Mouse (Mus musculus) embryo, embryonic 10.5 days (tissue): Measurements from ENCODE around the gene Nckap5l.

Source experiments
- DNase-seq: peaks from one replicate; pipeline ENCODE4 v3.0.0-alpha.2; 2015; ENCODE audit warnings: low spot score

Gene Nckap5l

DNA sequence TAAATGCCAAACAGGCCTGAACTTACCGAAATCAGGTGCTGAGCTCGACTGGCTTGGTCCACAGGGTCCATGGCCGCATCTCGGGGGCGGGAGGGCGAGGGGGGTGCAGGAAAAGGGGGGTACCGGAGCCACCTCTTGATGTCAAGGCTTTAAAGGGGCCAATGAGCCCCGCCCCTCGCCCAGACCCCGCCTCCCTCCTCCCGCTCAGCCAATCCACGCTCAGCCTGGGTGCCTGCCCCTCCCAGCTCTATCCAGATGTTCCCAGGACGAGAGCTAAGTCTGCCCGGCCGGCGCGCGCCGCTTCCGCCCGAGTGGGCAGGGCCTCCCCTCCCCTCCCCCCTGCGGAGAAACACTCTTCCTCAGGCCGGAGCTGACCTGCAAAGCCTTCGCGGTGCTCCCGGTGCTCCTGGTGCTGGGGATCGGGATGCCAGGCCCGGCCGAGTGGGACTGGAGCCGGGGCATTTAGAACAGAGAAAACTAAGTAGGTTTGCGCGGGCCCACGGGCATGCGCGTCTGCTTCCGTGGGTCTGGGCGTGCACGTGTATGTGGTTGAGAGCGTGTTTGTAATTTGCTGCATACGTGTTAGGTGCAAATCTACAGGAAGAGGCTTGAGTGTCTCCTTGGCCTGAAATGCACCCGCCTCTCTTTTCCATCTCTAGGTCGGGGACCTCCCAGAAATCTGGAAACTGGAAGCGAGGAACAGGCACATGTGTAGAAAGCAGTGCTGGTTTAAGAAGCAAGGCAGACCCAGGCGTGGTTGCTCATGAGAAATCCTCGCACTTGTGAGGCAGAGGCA is at the start of gene Nckap5l:
Gene Nckap5l (minus strand): TSS at position 143 of the 796 bp plus-strand sequence.
- DNase-seq: peak; percentile 95

- no peak for DNase-seq
Measured at GRCm38 (mm10) chr15:99505324-99506095, 48.0 kb upstream of the Nckap5l start.

DNA sequence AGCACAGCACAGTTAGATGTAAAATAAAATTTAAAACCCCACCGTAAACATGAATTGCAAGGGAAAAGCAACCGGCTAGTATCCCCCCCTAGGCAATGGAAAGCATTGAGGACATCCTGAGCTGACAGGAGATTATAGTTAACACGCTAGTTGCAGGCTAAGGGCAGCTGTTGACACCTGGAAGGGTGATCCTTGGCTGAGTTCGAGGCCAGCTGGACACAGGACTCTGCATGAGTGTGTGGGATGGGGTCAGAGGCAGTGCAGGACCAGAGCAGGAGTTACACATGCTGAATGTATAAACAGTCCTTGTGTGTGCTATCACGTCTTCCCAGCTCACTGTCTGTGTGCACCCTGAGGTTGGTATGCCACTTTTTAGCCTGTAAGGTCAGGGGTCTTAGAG is 45.7 kb upstream of the Nckap5l start:
- DNase-seq: no peak

GRCm38 (mm10) chr15:99502311-99502831 is 44.8 kb upstream of the Nckap5l start:
- DNase-seq: no peak

DNA sequence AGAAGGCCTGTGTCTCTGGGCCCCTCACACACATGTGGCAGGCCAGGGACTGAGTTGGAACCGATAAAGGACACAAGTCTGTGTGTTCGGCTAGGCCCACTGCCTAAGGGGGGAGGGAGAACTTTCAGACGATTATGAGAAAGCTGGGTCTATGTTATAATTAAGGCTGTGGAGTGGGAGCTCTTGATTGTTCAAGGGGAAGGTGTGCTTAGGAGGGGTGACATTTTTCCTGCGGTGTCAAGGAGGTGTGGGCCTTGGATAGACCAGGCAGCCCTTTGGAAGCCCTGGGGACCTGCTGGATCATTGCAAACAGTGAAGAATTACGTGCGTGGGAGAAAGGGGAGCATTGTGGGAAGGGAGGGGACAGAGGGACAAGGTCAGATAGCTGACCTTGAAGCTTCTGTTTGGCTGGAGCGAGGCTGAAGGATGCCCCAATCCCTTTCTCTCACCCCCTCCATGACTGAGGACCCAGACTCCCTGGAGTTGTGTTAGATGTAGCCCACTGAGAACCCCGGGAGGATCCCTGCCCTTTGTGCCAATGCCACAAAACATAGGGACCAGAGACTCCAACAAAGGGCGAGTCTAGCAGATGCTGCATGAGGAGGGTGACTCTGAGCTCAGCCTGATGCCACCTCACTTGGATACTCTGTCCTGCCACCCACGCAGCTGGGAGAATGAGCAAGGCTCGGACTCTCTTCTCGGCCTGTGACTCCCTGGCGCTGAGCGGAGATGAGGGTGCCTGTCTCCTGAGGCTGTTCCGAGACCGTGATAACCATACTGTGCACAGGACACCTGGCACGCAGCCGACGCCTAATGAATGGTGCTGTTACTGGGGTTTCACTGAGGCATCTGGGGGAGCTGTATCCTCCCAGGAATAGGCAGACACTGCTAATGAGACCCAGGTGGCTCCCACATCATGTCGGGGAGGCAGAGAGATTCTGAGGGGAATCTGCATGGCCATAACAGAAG is 44.0 kb upstream of the Nckap5l start:
- no peak for DNase-seq

GRCm38 (mm10) chr15:99500320-99500719 is 42.8 kb upstream of the Nckap5l start:
- no peak for DNase-seq

DNA sequence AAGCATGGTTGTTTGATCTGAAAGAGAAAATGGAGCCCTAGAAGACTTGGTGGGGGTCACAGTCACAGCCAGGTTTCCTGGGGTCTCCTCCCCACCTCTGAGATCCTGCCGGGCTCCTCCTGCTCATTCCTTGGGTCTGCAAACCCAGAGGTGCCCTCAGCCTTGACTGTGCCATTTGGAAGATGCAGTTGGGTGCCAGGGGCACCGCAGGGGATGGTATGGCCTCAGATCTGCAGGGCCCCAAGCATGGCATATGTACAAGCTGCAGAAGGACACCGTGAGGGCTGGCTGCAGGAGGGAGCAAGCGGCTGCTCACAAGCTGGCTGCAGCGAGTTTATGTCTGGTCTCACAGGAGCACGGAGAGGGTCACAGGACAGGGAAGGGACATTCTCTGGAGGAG is 42.2 kb upstream of the Nckap5l start:
- DNase-seq: no peak

DNA sequence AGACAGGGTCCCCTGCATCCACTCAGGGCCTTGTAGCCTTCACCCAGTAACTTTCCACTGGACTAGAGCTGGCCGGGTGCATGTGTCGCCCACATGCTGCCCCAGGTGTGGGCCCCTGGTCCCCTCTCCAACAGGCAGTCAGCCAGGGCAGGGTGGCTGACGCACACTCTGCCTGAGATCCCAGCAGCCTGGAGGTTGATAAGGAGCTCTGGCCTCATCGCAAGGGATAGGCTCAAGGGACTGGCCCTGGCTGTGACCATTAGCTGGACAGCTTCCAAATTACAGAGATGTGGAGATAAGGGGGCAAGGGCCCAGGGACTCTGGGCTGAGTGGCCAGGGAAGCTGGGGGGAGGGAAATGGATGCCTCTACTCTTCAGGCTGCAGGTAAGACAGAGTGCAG is 41.2 kb upstream of the Nckap5l start:
- no peak for DNase-seq

DNA sequence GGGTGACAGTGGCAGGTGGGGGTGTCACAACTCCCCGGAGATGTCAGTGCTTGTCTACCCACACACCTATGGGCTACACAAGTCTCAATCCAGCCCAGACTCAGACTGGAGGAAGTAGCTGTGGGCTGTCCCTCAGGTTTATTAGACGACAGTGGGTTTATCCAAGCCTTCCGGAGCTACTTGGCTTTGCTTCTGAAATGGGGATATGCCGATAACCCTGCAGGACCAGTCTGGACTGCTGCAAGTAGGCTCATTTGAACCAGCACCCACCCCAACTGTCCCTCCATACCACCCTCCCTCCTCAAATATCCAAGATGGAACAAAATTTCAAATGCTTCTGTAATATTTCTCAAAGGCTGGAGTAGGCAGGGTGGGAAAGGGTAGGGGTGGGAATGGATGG is 40.8 kb upstream of the Nckap5l start:
- DNase-seq: no peak

GRCm38 (mm10) chr15:99497527-99498242 is 40.1 kb upstream of the Nckap5l start:
- DNase-seq: no peak

- DNase-seq: peak; percentile 90
Measured at GRCm38 (mm10) chr15:99497061-99497460, 39.5 kb upstream of the Nckap5l start.

GRCm38 (mm10) chr15:99484745-99485144 is 27.2 kb upstream of the Nckap5l start:
- DNase-seq: no peak

DNA sequence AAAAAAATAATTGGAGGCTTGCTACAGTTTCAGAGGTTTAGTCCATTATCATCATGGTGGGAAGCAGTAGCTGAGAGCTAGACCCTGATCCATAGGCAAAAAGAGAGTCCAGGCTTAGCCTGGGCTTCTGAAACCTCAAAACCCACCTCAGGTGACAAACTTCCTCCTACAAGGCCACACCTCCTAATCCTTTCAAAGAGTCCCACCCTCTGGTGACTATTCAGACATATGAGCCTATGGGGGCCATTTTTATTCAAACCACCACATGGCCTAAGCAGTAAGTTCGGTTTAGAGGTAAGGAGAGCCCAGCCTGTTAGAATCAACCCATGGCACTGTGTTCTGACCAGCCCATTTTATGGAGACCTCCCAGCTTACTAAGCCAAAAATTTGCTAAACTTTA is 18.3 kb upstream of the Nckap5l start:
- DNase-seq: no peak

- DNase-seq: peak; percentile 96
Measured at GRCm38 (mm10) chr15:99474576-99474926, 17.0 kb upstream of the Nckap5l start, which contains the start of gene Bcdin3d. Gene Bcdin3d (minus strand): TSS chr15:99474730.

GRCm38 (mm10) chr15:99473801-99474575 is 16.4 kb upstream of the Nckap5l start:
- peak; percentile 82 for DNase-seq

DNA sequence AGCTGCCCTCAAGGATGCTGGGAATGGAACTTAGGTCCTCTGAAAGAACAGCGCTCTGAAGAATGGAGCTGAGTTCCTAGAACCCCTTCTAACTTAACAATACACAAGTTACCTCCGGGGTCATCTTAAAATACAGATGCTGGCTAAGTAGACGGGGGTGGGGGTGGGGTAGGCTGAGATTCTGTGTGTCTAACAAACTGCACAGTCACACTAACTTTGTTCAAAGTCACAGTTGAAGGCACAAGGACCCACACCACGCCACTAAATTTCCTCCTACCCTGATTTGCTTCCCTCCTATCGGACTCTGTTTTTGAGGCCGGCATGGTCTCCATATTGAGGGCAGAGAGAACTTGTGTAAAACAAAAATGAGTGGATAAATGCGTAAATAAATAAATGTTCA is 15.4 kb upstream of the Nckap5l start:
- no peak for DNase-seq

DNA sequence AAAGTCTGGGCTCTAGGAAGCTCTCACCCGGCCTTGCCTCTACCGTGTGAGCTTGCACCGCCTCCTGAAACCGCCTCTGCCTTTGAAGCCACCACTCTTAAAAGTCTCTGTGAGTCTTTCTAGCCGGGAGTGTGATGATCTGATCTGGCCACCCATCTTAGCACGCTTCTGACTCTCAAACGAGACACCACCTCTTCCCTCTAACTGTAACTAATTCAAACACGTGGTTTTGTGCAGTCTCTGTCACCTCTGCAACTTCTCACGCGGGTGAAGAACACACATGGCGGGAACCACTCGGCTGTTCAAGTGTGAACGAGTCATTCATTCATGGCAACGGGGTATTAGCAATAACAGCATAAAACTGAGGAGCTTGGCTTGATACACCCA is 14.1 kb upstream of the Nckap5l start:
- no peak for DNase-seq

DNA sequence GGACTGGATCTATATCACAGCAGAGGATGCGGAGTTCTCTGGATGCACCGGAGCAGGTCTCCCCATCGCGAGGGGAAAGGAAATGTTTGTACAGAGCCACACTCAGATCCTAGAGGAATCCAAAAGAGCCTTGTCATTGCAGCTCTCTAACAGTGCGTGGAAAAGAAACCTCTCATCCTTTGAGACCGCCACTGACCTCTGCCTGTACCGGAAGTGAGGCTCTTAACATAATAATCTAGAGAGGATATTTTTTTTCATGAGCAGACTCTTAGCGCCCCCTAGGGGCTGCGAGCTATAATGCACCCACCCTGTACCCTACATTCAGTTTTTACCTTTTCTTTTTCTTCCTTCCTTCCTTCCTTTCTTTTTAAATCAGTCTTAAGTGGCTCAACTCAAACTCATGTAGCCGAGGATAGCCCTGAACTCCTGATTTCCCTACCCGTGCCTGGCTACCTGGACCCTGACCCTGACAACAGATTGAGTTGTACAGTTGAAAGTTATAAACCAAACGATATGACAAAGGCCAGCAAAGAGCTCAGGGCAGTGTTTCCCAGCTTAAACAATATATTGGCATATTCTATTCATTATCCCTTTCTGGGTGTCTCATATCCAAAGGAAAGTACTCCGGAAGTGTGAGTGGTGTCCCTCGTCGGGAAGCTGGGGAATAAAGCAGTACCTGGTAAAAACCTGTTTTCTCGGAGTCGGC is 13.6 kb upstream of the Nckap5l start:
- peak; percentile 70 for DNase-seq

DNA sequence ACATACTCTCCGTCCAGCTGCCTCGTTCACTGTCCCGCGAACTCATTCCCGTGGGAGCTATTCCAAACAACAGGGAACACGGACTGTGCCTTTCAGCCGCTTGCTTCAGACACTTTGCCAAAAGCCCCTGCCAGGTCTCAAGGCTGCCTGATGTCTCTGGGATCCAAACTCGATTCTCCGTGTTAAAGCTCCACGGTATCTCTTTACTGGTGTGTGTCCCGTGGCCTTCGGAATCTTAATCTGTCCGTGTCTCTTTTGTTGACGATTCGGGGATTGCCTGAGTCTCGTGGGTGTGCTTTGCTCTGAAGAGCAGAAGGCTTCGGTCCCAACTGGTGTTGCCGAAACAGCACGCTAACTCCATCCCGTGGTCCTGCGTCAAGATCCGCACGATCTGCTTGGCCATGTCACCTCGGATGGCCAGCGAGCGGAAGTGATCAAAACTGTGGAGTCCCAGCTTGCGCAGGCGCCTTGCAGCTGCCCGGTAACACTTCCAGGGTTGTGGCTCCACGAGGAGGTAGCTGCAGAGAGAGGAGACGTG is 12.7 kb upstream of the Nckap5l start:
- DNase-seq: no peak

DNA sequence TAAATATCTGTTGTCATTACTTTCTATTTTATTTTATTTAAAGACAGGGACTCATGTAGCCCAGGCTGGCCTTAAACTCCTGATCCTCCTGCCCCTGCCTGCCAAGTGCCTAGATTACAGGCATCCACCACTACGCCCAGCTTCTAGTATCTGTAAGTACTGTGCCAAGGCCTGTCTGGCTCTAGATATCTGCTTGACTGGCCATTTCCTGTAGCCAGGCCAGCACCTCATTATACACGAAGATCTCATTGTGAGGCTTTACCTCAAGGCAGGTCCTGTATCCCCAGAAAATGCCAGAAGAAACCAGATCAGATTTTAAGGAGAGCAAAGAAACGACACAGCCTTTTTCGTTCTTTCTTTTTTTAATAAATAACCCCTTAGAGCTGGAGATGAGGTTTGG is 12.2 kb upstream of the Nckap5l start:
- no peak for DNase-seq
